Mouse (Mus musculus) ES-Bruce4 (cell line): ENCODE measurements at regions not wholly inside any gene's neighbourhood (a gene's known extent, or its start where the extent isn't known, plus 50 kb on each side); places are given as distances from the start of the nearest gene placed in this dataset.

Source experiments
- H3K27ac ChIP-seq: 2 replicates; pipeline ENCODE4 v1.5.1; 2012; ENCODE audit warnings: low read length, inconsistent platforms; ENCODE audit not compliant: insufficient read depth
- H3K27me3 ChIP-seq: 2 replicates; pipeline ENCODE4 v1.6.1; 2012; ENCODE audit warnings: mild to moderate bottlenecking, low read length, inconsistent platforms; ENCODE audit not compliant: control insufficient read depth, poor library complexity, insufficient read depth, severe bottlenecking
- H3K36me3 ChIP-seq: 2 replicates; pipeline ENCODE4 v1.6.1; 2012; ENCODE audit warnings: inconsistent platforms, mild to moderate bottlenecking, low read length, moderate library complexity; ENCODE audit not compliant: control insufficient read depth, poor library complexity, insufficient read depth, severe bottlenecking
- H3K4me1 ChIP-seq: one replicate; pipeline ENCODE4 v1.8.1; 2011; ENCODE audit warnings: low read length; ENCODE audit not compliant: control insufficient read depth, insufficient read depth
- H3K4me3 ChIP-seq: 2 replicates; pipeline ENCODE4 v1.5.1; 2011; ENCODE audit warnings: low read depth, mild to moderate bottlenecking, low read length
- H3K9ac ChIP-seq: 2 replicates; pipeline ENCODE4 v1.6.1; 2012; ENCODE audit warnings: low read depth, mild to moderate bottlenecking, inconsistent platforms; ENCODE audit not compliant: poor library complexity, severe bottlenecking
- H3K9me3 ChIP-seq: replicated peaks from 2 replicates; pipeline ENCODE4 v1.6.1; 2012; ENCODE audit warnings: mild to moderate bottlenecking, low read length, inconsistent platforms; ENCODE audit not compliant: control insufficient read depth, poor library complexity, insufficient read depth, severe bottlenecking
- CTCF ChIP-seq: IDR thresholded peaks from one replicate; pipeline ENCODE4 v1.8.1; 2011; ENCODE audit warnings: low read depth, low read length
- EP300 ChIP-seq: IDR thresholded peaks from 2 replicates; pipeline ENCODE4 v1.6.1; 2011; ENCODE audit warnings: low read depth, low read length; ENCODE audit not compliant: insufficient read depth
- POLR2A ChIP-seq: IDR thresholded peaks from one replicate; pipeline ENCODE4 v1.8.1; 2011; ENCODE audit warnings: low read length; ENCODE audit not compliant: insufficient read depth

DNA sequence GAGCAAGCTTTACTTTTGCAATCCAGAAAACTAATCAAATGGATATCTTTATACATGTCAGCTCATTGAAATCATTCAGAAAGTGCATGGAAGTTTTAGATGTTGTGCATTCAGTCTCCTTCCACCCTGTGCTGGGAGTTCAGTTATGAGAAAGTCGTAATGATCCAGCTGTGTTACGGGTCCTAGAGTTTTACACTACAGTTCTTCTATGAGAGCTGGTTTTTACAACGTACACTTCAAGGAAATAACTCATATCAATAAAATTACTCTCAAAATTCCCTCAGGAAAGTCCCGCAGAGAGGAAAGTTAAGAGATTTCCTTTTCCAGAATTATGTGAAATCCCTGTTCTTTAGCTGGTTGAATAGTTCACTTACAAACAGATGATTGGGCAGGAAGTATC lies 418.1 kb upstream of the Slc10a2 start:
- TF ChIP-seq EP300: no peak
- TF ChIP-seq POLR2A: no peak
- no peak for TF ChIP-seq CTCF
- H3K27ac ChIP-seq: no peak overlapping the region
- no peaks in the 10 kb centered on the region for H3K27me3 ChIP-seq
- no peaks in the 10 kb centered on the region; the same call in 1 of the 2 replicates for H3K9me3 ChIP-seq
- no peaks in the 10 kb centered on the region for H3K4me1 ChIP-seq
- no peak overlapping the region for H3K9ac ChIP-seq
- H3K36me3 ChIP-seq: no peaks in the 10 kb centered on the region
- H3K4me3 ChIP-seq: no peak overlapping the region

DNA sequence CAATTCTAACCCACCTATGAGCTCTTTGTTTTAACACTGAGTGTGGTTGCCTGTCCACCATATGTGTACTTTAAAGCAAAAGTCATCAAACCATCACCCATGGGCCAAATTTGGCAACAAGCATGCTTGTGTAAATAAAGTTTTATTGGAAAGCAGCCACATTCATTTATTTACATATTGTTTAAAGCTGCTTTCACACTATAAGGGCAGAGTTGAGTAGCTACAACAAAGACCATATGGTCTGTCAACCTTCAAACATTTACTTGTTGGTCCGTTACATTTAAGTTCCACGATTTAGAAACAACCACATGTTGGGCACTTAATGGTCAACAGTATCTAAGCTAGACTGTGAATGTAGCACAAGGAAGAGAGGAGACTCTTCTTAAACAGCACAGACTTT lies 390.7 kb upstream of the Slc10a2 start:
- no peaks in the 10 kb centered on the region for H3K9me3 ChIP-seq
- H3K27me3 ChIP-seq: no peaks in the 10 kb centered on the region
- no peak overlapping the region for H3K4me3 ChIP-seq
- TF ChIP-seq POLR2A (no peak), EP300 (no peak), CTCF (no peak)
- H3K4me1 ChIP-seq: no peaks in the 10 kb centered on the region
- no peak overlapping the region for H3K9ac ChIP-seq
- H3K27ac ChIP-seq: no peak overlapping the region
- no peaks in the 10 kb centered on the region for H3K36me3 ChIP-seq

DNA sequence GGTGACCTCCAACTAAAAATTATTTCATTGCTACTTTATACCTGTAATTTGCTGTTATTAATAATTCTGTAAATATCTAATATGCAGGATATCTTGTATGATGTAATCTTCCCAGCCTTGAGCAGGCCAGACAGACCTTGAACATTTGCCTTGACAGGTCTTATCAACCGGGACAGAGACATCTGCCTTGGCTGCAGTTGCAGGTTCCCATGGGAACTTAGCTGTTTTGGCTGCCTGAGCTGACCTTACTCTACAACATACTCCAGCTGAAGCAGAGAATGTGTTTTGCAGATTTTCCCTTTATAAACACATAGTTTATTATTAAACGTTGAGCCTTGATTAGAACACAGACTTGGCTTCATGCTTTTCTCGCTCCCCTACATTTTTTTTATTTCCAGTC lies 385.3 kb upstream of the Slc10a2 start:
- Histone ChIP-seq H3K4me1 (no peaks in the 10 kb centered on the region), H3K27me3 (no peaks in the 10 kb centered on the region), H3K36me3 (no peaks in the 10 kb centered on the region), H3K9ac (no peak overlapping the region), H3K4me3 (no peak overlapping the region), H3K9me3 (no peaks in the 10 kb centered on the region), H3K27ac (no peak overlapping the region)
- TF ChIP-seq CTCF (no peak), EP300 (no peak), POLR2A (no peak)

GRCm38 (mm10) chr8:5482938-5483337 lies 377.8 kb upstream of the Slc10a2 start:
- Histone ChIP-seq H3K27me3 (no peaks in the 10 kb centered on the region), H3K4me1 (no peaks in the 10 kb centered on the region), H3K9me3 (no peaks in the 10 kb centered on the region), H3K9ac (no peak overlapping the region), H3K27ac (no peak overlapping the region), H3K4me3 (no peak overlapping the region), H3K36me3 (no peaks in the 10 kb centered on the region)
- TF ChIP-seq CTCF: no peak
- no peak for TF ChIP-seq POLR2A
- no peak for TF ChIP-seq EP300

- Histone ChIP-seq H3K9ac (no peak overlapping the region), H3K36me3 (no peaks in the 10 kb centered on the region), H3K27me3 (no peaks in the 10 kb centered on the region), H3K9me3 (0 out of 2 replicates have a peak, but pooled peaks cover 4% of the 10 kb centered on the region), H3K4me3 (no peak overlapping the region), H3K4me1 (no peaks in the 10 kb centered on the region), H3K27ac (no peak overlapping the region)
- TF ChIP-seq CTCF: no peak
- TF ChIP-seq POLR2A: no peak
- no peak for TF ChIP-seq EP300
Observed at GRCm38 (mm10) chr8:5472999-5473398, 367.8 kb upstream of the Slc10a2 start.

DNA sequence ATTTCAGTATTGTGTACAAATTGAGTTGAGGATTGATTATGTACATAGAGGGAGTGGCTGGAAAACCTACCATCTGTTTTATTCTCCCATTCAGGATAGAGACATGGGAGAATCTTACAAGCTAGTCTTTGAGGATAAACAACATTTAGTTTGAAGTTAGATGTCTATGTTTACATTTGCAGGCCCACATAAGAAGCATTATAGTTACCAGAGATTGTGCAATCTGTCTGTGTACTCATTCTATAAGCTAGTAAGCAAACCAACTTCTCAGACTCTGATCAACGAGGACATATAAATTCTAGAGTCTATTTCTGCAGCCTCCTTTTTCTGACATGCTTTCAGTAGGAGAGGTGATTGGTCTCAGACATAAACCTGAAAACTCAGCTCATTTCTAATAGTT lies 367.4 kb upstream of the Slc10a2 start:
- Histone ChIP-seq H3K27ac (no peak overlapping the region), H3K4me3 (no peak overlapping the region), H3K9ac (no peak overlapping the region), H3K9me3 (0 out of 2 replicates have a peak, but pooled peaks cover 4% of the 10 kb centered on the region), H3K36me3 (no peaks in the 10 kb centered on the region), H3K4me1 (no peaks in the 10 kb centered on the region), H3K27me3 (no peaks in the 10 kb centered on the region)
- TF ChIP-seq EP300: no peak
- no peak for TF ChIP-seq POLR2A
- TF ChIP-seq CTCF: no peak
